Mouse (Mus musculus): Measurements from ENCODE around the gene Foxp1.

DNA sequence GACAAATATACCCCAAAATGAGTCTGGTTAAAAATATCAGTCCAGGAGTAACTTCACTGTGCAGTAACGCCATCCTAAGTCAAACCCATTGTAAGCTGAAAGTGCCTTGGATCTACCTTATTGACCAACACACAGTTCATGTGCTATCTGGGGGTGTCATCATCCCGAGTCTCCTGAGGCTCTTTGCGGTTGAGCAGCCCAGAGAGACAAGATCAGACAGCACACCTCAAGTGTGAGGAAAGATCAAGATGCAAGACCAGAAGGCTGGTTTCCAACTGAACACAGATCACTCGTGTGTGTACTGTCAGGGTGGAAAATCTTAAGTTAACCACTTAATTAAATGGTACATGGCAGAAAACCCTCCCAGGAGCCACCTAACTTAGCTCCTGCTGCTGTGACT is 238.5 kb downstream of the Foxp1 start:
- TF ChIP-seq POLR2A (IDR thresholded peaks at IDR 0.05; ENCODE audit: control insufficient read depth, extremely low read depth, insufficient read depth, low read length, poor library complexity) (no peak), CTCF (IDR thresholded peaks at IDR 0.05; ENCODE audit: borderline replicate concordance, control insufficient read depth, extremely low read depth, insufficient read depth, low read length, poor library complexity) (no peak)
